Mouse (Mus musculus): ENCODE data around the gene Hif1an. TPM values are rescaled to one million over a fixed set of nuclear protein-coding genes. Genes with fewer than 3 reads are reported as not detected.

The Hif1an gene
- polyA plus RNA-seq, 1 experiment = 17.0 TPM

DNA sequence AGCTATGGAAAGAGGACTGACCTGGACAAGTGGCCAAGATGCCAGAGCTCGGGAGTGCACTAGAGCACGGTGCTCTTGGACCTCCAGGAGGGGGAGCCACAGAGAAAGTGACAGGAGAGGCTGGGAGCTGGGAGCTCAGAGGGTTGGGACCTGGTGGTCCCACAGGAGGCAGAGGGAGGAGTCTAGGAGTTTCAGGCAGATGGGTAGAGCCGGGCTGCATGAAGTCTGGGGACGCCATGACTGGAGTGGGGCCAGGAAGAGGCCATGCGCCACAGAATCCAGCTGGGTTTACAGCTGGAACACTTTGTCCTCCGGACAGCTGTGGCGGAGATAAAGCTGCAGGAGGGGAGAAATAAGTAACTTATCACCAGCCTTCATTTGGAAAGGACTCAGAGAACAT is 43.5 kb upstream of the Hif1an start:
- no peaks in the 10 kb centered on the region for H3K27me3 ChIP-seq (replicated peaks; ENCODE audit: control insufficient read depth, insufficient read depth, low read length)
- no peaks in the 10 kb centered on the region; the same call in 1 of the 2 replicates for H3K4me1 ChIP-seq (ENCODE audit: control insufficient read depth, insufficient read depth, low read length)
- TF ChIP-seq POLR2A (IDR thresholded peaks at IDR 0.05; ENCODE audit: low read depth, low read length) (no peak), CTCF (conservative IDR thresholded peaks at IDR 0.05; ENCODE audit: insufficient read depth, insufficient read length, low read depth, low read length) (peak; percentile 27; the same call in 1 of the 2 replicates)
- H3K4me3 ChIP-seq (ENCODE audit: insufficient read depth, low read depth, low read length) = no peak overlapping the region
- peak; percentile 60 for DNase-seq
- no peak overlapping the region for H3K27ac ChIP-seq (ENCODE audit: insufficient read depth, low read depth, low read length)
- no peaks in the 10 kb centered on the region for H3K36me3 ChIP-seq (ENCODE audit: control insufficient read depth, insufficient read depth, low read length)
- WGBS = 25% methylated on average over 7 of the region's 7 CpGs

- Histone ChIP-seq H3K27me3 (replicated peaks; ENCODE audit: control insufficient read depth, insufficient read depth, low read length) (no peaks in the 10 kb centered on the region), H3K4me1 (ENCODE audit: control insufficient read depth, insufficient read depth, low read length) (no peaks in the 10 kb centered on the region), H3K4me3 (ENCODE audit: insufficient read depth, low read depth, low read length) (no peak overlapping the region), H3K27ac (ENCODE audit: insufficient read depth, low read depth, low read length) (no peak overlapping the region), H3K36me3 (ENCODE audit: control insufficient read depth, insufficient read depth, low read length) (no peaks in the 10 kb centered on the region)
- DNase-seq = no peak
- TF ChIP-seq POLR2A (IDR thresholded peaks at IDR 0.05; ENCODE audit: low read depth, low read length) = no peak
- TF ChIP-seq CTCF (conservative IDR thresholded peaks at IDR 0.05; ENCODE audit: insufficient read depth, insufficient read length, low read depth, low read length) = no peak
- WGBS = 65% methylated on average over 9 of the region's 9 CpGs
Observed at GRCm38 (mm10) chr19:44525551-44526205, 37.0 kb upstream of the Hif1an start.

DNA sequence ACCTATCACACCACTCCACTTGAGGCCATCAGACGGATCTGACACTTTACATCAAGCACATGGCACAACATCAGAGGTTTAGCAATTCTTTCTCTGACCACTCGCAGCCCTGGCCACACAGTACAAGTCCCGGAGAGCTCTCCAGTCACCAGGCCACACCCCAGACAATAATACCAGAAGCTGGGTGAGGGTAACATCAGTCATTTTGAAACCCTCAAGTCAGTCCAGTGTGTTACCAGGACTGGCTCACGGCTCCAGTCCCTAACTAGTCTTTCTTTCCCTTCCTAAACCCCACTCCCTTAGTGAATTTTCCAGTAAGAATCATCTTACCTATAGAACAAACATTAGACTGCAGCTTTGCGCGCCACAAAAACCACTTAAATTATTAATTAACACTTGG is 32.6 kb upstream of the Hif1an start:
- WGBS = 89% methylated on average over 6 of the region's 6 CpGs
- TF ChIP-seq POLR2A (IDR thresholded peaks at IDR 0.05; ENCODE audit: low read depth, low read length) = no peak
- TF ChIP-seq CTCF (conservative IDR thresholded peaks at IDR 0.05; ENCODE audit: insufficient read depth, insufficient read length, low read depth, low read length) = no peak
- no peaks in the 10 kb centered on the region for H3K27me3 ChIP-seq (replicated peaks; ENCODE audit: control insufficient read depth, insufficient read depth, low read length)
- H3K36me3 ChIP-seq (ENCODE audit: control insufficient read depth, insufficient read depth, low read length) = no peaks in the 10 kb centered on the region
- no peak overlapping the region for H3K4me3 ChIP-seq (ENCODE audit: insufficient read depth, low read depth, low read length)
- no peak for DNase-seq
- H3K4me1 ChIP-seq (ENCODE audit: control insufficient read depth, insufficient read depth, low read length) = no peaks in the 10 kb centered on the region
- no peak overlapping the region for H3K27ac ChIP-seq (ENCODE audit: insufficient read depth, low read depth, low read length)

DNA sequence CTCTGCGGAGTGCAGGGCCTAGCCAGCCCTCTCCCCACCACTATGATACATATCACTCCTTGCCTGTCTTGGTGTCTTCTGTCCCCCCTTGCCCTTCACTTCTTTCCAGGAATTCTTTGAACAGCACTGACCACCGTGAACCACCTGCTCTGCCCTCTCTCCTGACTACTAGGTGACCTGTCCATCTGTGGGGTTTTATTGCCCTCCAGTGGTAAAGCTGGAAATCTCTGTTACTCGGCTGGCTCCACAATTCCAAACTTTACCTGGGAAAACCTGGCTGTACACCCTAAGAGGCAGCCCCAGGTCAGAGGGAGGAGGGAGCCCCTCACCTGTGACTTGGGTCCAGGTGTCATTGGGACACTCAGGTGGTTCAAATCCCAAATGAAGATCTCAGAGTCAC is 27.3 kb upstream of the Hif1an start:
- peak; percentile 60 for TF ChIP-seq CTCF (conservative IDR thresholded peaks at IDR 0.05; ENCODE audit: insufficient read depth, insufficient read length, low read depth, low read length)
- TF ChIP-seq POLR2A (IDR thresholded peaks at IDR 0.05; ENCODE audit: low read depth, low read length) = no peak
- peak; percentile 38 for DNase-seq
- WGBS = 33% methylated on average over 3 of the region's 3 CpGs
- Histone ChIP-seq H3K4me3 (ENCODE audit: insufficient read depth, low read depth, low read length) (no peak overlapping the region), H3K27ac (ENCODE audit: insufficient read depth, low read depth, low read length) (no peak overlapping the region), H3K4me1 (ENCODE audit: control insufficient read depth, insufficient read depth, low read length) (no peaks in the 10 kb centered on the region), H3K36me3 (ENCODE audit: control insufficient read depth, insufficient read depth, low read length) (no peaks in the 10 kb centered on the region), H3K27me3 (replicated peaks; ENCODE audit: control insufficient read depth, insufficient read depth, low read length) (no peaks in the 10 kb centered on the region)

DNA sequence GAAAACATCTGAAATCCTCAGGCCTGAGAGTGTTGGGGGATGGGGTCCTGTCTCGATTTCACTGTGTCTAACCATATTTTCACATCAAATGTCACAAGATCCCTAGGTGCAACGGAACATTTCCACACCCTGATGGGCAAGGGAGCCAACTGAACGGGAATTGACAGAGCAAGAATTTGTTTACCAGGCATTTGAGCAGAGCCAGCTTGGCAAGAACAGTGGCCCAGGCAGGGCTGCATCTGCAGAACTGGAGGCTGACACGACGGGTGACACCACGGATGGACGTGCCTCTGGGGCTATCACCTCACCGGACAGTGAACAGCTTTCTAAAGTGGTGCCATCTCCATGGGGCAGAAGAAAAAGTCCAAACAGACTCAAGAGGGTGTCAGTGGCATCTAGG is 25.2 kb upstream of the Hif1an start:
- H3K4me3 ChIP-seq (ENCODE audit: insufficient read depth, low read depth, low read length) = no peak overlapping the region
- no peak for DNase-seq
- H3K4me1 ChIP-seq (ENCODE audit: control insufficient read depth, insufficient read depth, low read length) = no peaks in the 10 kb centered on the region
- no peaks in the 10 kb centered on the region for H3K36me3 ChIP-seq (ENCODE audit: control insufficient read depth, insufficient read depth, low read length)
- TF ChIP-seq POLR2A (IDR thresholded peaks at IDR 0.05; ENCODE audit: low read depth, low read length) = no peak
- TF ChIP-seq CTCF (conservative IDR thresholded peaks at IDR 0.05; ENCODE audit: insufficient read depth, insufficient read length, low read depth, low read length) = no peak
- WGBS = 75% methylated on average over 8 of the region's 8 CpGs
- H3K27me3 ChIP-seq (replicated peaks; ENCODE audit: control insufficient read depth, insufficient read depth, low read length) = no peaks in the 10 kb centered on the region
- no peak overlapping the region for H3K27ac ChIP-seq (ENCODE audit: insufficient read depth, low read depth, low read length)

DNA sequence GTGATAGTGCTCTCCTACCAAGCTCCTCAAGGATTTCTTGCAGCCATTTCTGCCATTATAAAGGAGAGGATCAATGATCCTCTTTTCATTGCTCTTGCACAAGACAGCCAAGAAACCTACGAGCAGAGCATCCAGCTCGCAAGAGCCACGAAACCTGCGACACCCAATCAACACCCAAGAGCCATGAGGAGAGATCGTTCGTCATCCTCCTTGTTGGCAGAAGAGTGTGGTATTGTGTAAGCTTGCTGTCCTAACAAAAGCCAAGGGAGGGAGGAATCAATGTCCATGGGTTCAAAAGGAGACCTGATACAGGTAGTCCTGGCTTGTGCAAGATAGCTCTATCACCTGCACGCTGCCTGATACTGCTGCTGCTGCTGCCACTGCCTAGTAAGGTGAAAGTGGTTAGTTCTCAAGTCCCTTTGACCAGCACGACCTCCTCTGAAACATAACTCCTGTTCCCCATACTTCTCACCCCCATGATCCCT is 19.9 kb upstream of the Hif1an start:
- DNase-seq = no peak
- Histone ChIP-seq H3K36me3 (ENCODE audit: control insufficient read depth, insufficient read depth, low read length) (no peaks in the 10 kb centered on the region; the same call in 1 of the 2 replicates), H3K27ac (ENCODE audit: insufficient read depth, low read depth, low read length) (no peak overlapping the region), H3K4me3 (ENCODE audit: insufficient read depth, low read depth, low read length) (no peak overlapping the region), H3K4me1 (ENCODE audit: control insufficient read depth, insufficient read depth, low read length) (no peaks in the 10 kb centered on the region), H3K27me3 (replicated peaks; ENCODE audit: control insufficient read depth, insufficient read depth, low read length) (no peaks in the 10 kb centered on the region)
- no peak for TF ChIP-seq CTCF (conservative IDR thresholded peaks at IDR 0.05; ENCODE audit: insufficient read depth, insufficient read length, low read depth, low read length)
- TF ChIP-seq POLR2A (IDR thresholded peaks at IDR 0.05; ENCODE audit: low read depth, low read length) = no peak
- WGBS = 94% methylated on average over 8 of the region's 8 CpGs

DNA sequence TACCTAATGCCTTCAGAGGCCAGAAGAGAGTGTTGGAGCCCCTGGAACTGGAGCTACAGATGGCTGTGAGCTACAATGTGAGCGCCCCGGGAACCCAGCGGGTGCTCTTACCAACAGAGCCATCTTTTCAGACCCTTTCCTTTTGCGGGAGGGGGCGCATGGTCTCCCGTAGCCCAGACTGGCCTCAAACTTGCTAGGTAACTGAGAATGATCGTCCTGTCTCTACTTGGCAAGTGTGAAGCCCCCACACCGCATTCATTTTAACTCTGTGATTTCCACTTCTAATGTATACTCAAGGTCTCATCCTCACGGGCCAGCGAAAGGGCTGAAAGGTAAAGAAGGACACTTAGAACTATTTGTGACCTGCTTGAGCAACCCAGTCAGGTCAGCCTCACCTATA is 18.3 kb upstream of the Hif1an start:
- TF ChIP-seq POLR2A (IDR thresholded peaks at IDR 0.05; ENCODE audit: low read depth, low read length) (no peak), CTCF (conservative IDR thresholded peaks at IDR 0.05; ENCODE audit: insufficient read depth, insufficient read length, low read depth, low read length) (no peak)
- H3K27ac ChIP-seq (ENCODE audit: insufficient read depth, low read depth, low read length) = no peak overlapping the region
- WGBS = 74% methylated on average over 10 of the region's 10 CpGs
- H3K36me3 ChIP-seq (ENCODE audit: control insufficient read depth, insufficient read depth, low read length) = no peaks in the 10 kb centered on the region; the same call in 1 of the 2 replicates
- H3K4me1 ChIP-seq (ENCODE audit: control insufficient read depth, insufficient read depth, low read length) = no peaks in the 10 kb centered on the region
- H3K27me3 ChIP-seq (replicated peaks; ENCODE audit: control insufficient read depth, insufficient read depth, low read length) = no peaks in the 10 kb centered on the region
- DNase-seq = no peak
- H3K4me3 ChIP-seq (ENCODE audit: insufficient read depth, low read depth, low read length) = no peak overlapping the region
